Mouse (Mus musculus) limb, embryonic 12.5 days (tissue): ENCODE results near the gene Card11. TPM values are rescaled to one million over a fixed set of nuclear protein-coding genes. Genes with fewer than 3 reads are reported as not detected.

Experiments used
- ATAC-seq: fragments of 200-750 bp; cut with Nextera tagmentation; 2 replicates; pipeline ENCODE4 v1.8.0; 2017; ENCODE audit warnings: low read depth, moderate TSS enrichment; ENCODE audit not compliant: insufficient number of reproducible peaks, insufficient read depth, low FRiP score, low TSS enrichment
- H3K27ac ChIP-seq: fragments of 300-500 bp; sonication (generic); 2 replicates; pipeline ENCODE4 v1.5.1; 2016; ENCODE audit warnings: mild to moderate bottlenecking, moderate library complexity
- H3K27me3 ChIP-seq: fragments of 300-500 bp; sonication (generic); 2 replicates; pipeline ENCODE4 v1.6.1; 2016; ENCODE audit warnings: mild to moderate bottlenecking, moderate library complexity
- H3K36me3 ChIP-seq: fragments of 300-500 bp; sonication (generic); 2 replicates; pipeline ENCODE4 v1.6.1; 2016; ENCODE audit warnings: mild to moderate bottlenecking, moderate library complexity
- H3K4me1 ChIP-seq: fragments of 300-500 bp; sonication (generic); replicated peaks from 2 replicates; pipeline ENCODE4 v1.6.1; 2016
- H3K4me2 ChIP-seq: fragments of 300-500 bp; sonication (generic); 2 replicates; pipeline ENCODE4 v1.6.1; 2016; ENCODE audit warnings: mild to moderate bottlenecking, moderate library complexity
- H3K4me3 ChIP-seq: fragments of 300-500 bp; sonication (generic); replicated peaks from 2 replicates; pipeline ENCODE4 v1.5.1; 2016; ENCODE audit warnings: mild to moderate bottlenecking
- H3K9ac ChIP-seq: fragments of 300-500 bp; sonication (generic); replicated peaks from 2 replicates; pipeline ENCODE4 v1.6.1; 2016; ENCODE audit warnings: mild to moderate bottlenecking, moderate library complexity
- H3K9me3 ChIP-seq: fragments of 300-500 bp; sonication (generic); 2 replicates; pipeline ENCODE4 v1.6.1; 2016; ENCODE audit warnings: mild to moderate bottlenecking, moderate library complexity
- WGBS: fragments of 180-500 bp; shearing (Covaris S2); methylation state at CpG from one replicate; pipeline ENCODE4 v1.1.7; 2016; 5-methylcytosine and 5-hydroxymethylcytosine counted together
- polyA plus RNA-seq: library from polyadenylated mRNA; unstranded; fragments of >200 nt; fragmentation: Nextera tagmentation; extraction: Ambion mirVana; gene quantifications from 2 replicates; pipeline ENCODE4 v1.2.1, GENCODE M21; 2016

Card11 gene
- polyA plus RNA-seq, 1 experiment from 2014 or later = 2.6 TPM

DNA sequence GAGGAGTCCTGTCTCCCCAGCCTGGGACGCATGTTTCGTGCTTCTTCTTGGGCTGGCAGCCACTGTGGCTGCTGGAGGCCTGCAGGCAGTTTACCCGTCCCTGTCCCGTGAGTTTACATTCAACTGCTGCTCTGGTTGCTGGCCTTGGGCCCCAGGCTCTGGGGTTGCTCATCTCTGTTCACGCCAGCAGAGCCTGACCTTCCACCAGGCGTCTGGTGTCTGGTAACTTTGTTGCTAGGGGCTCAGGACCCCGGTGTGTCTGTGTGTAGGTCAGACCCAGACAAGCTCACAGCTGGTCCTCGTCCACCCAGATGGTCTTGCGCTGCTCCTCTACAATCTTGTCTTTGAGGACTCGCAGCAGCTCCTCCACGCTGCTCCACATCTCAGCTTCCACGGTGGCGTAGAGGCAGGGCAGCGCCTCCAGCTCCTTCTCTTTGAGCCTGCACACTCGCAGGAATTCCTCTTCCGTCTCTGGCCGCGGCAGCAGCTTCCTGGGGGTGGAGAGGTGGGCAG, 127.3 kb downstream of the Card11 start:
- Histone ChIP-seq H3K27me3 (no peaks in the 10 kb centered on the region; the same call in 1 of the 2 replicates), H3K36me3 (no peaks in the 10 kb centered on the region), H3K4me1 (peaks cover 41% of the 10 kb centered on the region), H3K4me3 (no peak overlapping the region), H3K9ac (0 out of 2 replicates have a peak overlapping the region, but pooled peaks have one; percentile 19), H3K27ac (peak overlapping the region; percentile 66), H3K4me2 (peak overlapping the region; percentile 46), H3K9me3 (no peaks in the 10 kb centered on the region)
- ATAC-seq = no peak; the same call in 1 of the 2 replicates
- 9% methylated on average over 18 of the region's 18 CpGs for WGBS

DNA sequence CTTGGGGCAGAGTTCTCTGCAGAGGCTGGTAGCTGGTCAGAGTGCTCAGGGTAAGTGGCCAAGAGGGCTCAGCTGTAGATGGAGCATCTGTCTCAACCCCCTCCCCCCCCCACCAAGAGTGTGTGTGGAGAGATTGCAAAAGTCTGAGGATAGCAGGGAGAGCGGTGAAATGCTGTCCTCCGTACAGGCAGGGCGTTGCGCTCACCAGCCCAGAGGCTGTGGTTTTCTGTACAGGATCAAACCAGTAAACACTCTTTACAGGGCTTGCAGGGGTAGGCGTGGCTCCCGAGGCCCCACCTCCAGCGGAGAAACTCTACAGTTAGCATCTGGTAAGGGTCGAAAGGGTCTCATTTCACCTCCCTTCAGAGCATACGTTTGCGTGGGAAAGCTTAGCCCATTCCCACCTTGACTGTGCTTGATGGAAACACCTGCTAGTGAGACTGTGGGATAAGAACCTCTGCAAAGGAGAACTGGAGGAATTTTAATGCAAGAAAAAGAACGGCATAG, 127.8 kb downstream of the Card11 start:
- Histone ChIP-seq H3K4me2 (peak overlapping the region; percentile 46), H3K4me3 (no peak overlapping the region), H3K27me3 (no peaks in the 10 kb centered on the region; the same call in 1 of the 2 replicates), H3K9me3 (no peaks in the 10 kb centered on the region), H3K9ac (no peak overlapping the region), H3K4me1 (peaks cover 41% of the 10 kb centered on the region), H3K27ac (peak overlapping the region; percentile 66), H3K36me3 (no peaks in the 10 kb centered on the region)
- 4% methylated on average over 11 of the region's 11 CpGs for WGBS
- peak; percentile 58; the same call in 1 of the 2 replicates for ATAC-seq

DNA sequence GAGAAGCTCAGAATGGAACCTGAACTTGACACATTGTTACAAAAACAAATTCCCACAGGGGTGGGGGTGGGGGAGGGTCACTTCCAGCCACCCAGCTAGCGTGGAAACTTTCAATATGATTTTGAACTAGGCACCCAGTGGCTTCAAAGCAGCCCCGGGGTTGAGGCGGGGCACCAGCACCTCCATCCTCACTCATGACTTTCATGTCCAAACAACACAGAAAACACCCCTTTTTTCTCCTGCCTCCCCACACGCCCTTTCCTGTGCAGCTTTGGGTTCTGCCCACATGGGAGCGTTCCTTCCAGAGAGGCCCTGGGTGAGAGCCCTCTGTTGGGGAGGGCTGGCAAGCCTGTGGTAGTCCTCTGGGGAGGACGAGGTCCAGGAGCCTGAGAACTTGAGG, 129.1 kb downstream of the Card11 start:
- 56% methylated on average over 6 of the region's 6 CpGs for WGBS
- H3K4me1 ChIP-seq = peaks cover 41% of the 10 kb centered on the region
- H3K9me3 ChIP-seq = no peaks in the 10 kb centered on the region
- no peak overlapping the region for H3K4me3 ChIP-seq
- H3K9ac ChIP-seq = no peak overlapping the region
- H3K27ac ChIP-seq = no peak overlapping the region
- no peaks in the 10 kb centered on the region; the same call in 1 of the 2 replicates for H3K27me3 ChIP-seq
- peak overlapping the region; percentile 46; the same call in 1 of the 2 replicates for H3K4me2 ChIP-seq
- no peaks in the 10 kb centered on the region for H3K36me3 ChIP-seq
- no peak for ATAC-seq

DNA sequence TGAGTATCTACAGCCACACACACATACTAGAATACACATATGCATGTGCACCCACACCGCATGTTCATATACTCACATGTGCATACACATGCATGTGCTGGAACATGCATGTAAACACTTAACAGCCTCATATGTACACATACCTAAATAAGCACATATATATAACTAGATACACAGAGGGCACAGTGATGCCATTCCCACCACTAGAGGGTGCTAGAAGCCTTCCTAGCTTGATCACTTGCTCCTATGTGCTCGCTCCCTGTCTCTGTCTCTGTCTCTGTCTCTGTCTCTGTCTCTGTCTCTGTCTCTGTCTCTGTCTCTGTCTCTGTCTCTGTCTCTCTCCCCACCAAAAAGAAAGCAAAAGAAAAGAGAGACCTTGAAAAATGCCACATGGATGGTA, 131.3 kb downstream of the Card11 start:
- no peak overlapping the region for H3K4me3 ChIP-seq
- H3K4me2 ChIP-seq = no peak overlapping the region
- no peak overlapping the region for H3K27ac ChIP-seq
- no peaks in the 10 kb centered on the region for H3K36me3 ChIP-seq
- no peaks in the 10 kb centered on the region for H3K9me3 ChIP-seq
- no peak for ATAC-seq
- no peak overlapping the region for H3K9ac ChIP-seq
- H3K27me3 ChIP-seq = no peaks in the 10 kb centered on the region; the same call in 1 of the 2 replicates
- H3K4me1 ChIP-seq = peaks cover 41% of the 10 kb centered on the region
- 62% methylated on average over 2 of the region's 2 CpGs for WGBS

DNA sequence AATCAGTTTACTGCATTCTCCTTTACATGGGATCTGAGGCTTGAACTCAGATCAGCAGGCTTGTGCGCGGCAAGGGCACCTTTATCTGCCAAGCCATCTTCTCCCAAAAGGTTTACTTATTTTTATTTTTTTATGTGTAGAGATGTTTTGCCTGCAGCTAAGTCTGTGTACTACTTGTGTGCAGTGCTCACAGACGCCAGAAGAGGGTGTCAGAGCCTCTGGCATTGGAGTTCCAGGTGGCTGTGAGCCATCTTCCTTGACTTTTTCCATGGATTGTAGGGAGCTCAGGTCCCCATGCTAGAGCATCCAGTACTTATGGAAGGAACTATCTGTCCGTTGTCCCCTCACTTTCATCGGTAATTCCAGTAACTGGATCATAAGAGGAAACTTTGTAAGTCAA, 140.7 kb downstream of the Card11 start:
- 79% methylated on average over 5 of the region's 5 CpGs for WGBS
- Histone ChIP-seq H3K4me1 (peaks cover 7% of the 10 kb centered on the region; the same call in 1 of the 2 replicates), H3K27ac (no peak overlapping the region), H3K9me3 (no peaks in the 10 kb centered on the region), H3K4me2 (no peak overlapping the region), H3K9ac (no peak overlapping the region), H3K36me3 (no peaks in the 10 kb centered on the region), H3K27me3 (no peaks in the 10 kb centered on the region), H3K4me3 (no peak overlapping the region)
- no peak for ATAC-seq

DNA sequence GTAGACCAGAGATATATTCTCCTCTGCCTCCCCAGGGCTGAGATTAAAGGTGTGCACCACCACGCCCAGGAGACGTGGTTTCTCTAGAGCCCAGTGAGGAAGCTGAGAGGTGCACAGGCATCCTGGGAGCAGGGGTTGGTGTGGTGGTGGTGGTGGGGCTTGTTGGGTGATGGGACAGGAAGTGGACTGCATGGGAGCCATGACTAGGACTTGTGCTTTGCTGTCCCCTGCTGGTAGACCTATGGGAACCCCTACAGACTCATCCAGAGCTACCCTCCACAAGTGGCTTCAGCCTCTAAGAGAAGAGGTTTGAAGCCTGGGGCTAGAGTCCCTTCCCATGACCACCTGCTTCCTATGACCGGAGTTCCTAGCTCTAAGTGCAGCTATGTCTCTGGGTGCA, 142.0 kb downstream of the Card11 start:
- H3K36me3 ChIP-seq = no peaks in the 10 kb centered on the region
- no peaks in the 10 kb centered on the region for H3K9me3 ChIP-seq
- no peaks in the 10 kb centered on the region for H3K27me3 ChIP-seq
- no peak for ATAC-seq
- H3K27ac ChIP-seq = no peak overlapping the region
- H3K4me2 ChIP-seq = no peak overlapping the region
- H3K4me1 ChIP-seq = peaks cover 7% of the 10 kb centered on the region; the same call in 1 of the 2 replicates
- H3K9ac ChIP-seq = no peak overlapping the region
- no peak overlapping the region for H3K4me3 ChIP-seq
- WGBS = 90% methylated on average over 3 of the region's 3 CpGs

DNA sequence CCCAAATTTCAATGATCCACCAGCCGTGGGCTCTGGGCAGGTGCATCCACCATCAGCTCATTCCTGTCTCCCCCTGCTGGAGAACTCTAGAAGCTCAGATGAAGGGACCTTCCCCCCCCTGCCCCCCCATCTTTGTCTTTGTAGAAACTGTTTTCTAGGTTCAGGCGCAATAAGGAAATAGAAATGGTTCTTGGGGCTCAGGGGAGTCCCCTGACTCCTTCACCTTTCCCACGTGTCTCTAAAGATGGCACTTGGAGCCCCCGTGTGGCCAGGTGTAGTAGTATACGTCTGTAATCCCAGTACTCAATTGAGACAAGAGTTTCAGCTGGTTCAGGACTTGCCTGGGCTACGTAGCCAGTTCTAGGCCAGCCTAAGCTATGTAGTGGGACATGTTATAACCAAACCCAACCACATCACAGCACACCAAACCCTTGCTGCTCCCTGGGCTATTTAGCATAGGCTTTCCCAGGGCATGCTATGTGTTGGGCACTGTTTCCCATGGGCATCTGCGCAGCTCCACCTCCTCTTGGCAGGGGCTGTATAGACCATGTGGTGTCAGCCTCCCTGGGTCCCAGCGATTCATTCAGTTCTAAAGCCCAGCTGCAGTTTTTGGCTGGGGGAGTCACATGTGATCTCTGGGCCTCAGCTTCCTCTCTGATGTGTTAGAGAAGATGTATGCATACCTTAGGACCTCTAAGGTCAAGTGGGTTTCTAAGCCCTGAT, 142.8 kb downstream of the Card11 start:
- no peaks in the 10 kb centered on the region for H3K27me3 ChIP-seq
- no peak overlapping the region for H3K4me2 ChIP-seq
- no peaks in the 10 kb centered on the region for H3K36me3 ChIP-seq
- no peaks in the 10 kb centered on the region for H3K9me3 ChIP-seq
- H3K27ac ChIP-seq = no peak overlapping the region
- no peak overlapping the region for H3K9ac ChIP-seq
- ATAC-seq = no peak
- WGBS = 58% methylated on average over 8 of the region's 8 CpGs
- no peak overlapping the region for H3K4me3 ChIP-seq
- peaks cover 7% of the 10 kb centered on the region; the same call in 1 of the 2 replicates for H3K4me1 ChIP-seq

DNA sequence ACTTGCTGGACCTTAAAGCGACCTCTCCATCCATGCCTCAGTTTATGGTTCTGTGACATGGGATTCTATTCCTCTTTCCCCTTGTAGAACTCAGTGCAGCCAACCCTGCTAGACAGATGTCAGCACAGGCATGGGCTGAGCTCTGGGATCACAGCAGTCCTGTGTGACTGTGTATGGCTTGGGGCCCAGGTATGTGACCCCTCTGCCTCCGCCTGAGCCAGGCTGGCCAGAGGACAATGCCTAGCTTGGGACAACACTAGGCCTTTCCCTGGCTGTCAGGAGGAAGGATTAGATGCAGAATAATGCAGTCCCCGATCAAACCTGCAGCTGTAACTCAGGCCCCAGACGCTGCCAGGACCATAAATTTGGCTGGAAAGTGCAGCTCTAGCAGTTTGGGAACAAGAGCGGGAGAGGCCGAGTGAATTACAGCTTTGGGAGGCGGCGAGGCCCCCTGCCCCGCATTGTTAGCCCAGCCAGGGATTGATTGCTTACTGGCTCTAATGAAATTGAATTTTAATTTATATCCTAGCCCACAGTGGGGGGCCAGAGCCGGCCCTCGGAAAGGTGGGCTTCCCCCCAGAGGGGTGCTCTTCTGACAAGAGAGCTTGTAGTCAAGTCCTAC, 144.4 kb downstream of the Card11 start:
- WGBS = 30% methylated on average over 11 of the region's 11 CpGs
- Histone ChIP-seq H3K36me3 (no peaks in the 10 kb centered on the region), H3K27ac (no peak overlapping the region; the same call in 1 of the 2 replicates), H3K9me3 (0 out of 2 replicates have a peak, but pooled peaks cover 4% of the 10 kb centered on the region), H3K27me3 (no peaks in the 10 kb centered on the region), H3K9ac (no peak overlapping the region), H3K4me2 (no peak overlapping the region), H3K4me1 (peaks cover 7% of the 10 kb centered on the region; the same call in 1 of the 2 replicates), H3K4me3 (no peak overlapping the region)
- ATAC-seq = no peak

DNA sequence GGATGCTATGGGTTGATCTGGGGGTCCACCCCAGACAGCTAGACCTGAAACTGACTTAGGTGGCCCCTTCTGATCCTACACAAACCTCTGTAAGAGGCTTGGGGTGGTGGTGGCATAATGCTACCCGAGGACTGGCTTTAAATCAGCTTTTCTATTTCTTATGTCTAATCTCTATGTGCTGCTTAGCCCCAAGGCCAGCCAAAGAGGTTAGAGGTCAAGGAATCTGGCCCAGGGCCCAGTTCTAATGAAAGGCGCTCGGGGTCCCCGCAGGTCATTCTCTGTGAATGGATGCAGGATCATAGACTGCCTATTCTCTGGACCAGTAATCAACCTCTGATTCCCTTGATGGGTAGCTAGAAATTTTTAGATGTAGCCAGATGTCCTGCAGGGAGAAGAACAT, 145.7 kb downstream of the Card11 start:
- Histone ChIP-seq H3K9me3 (0 out of 2 replicates have a peak, but pooled peaks cover 8% of the 10 kb centered on the region), H3K27ac (no peak overlapping the region), H3K9ac (no peak overlapping the region), H3K4me3 (no peak overlapping the region), H3K36me3 (no peaks in the 10 kb centered on the region), H3K4me1 (peaks cover 7% of the 10 kb centered on the region; the same call in 1 of the 2 replicates), H3K27me3 (no peaks in the 10 kb centered on the region), H3K4me2 (no peak overlapping the region)
- 89% methylated on average over 4 of the region's 4 CpGs for WGBS
- no peak for ATAC-seq

DNA sequence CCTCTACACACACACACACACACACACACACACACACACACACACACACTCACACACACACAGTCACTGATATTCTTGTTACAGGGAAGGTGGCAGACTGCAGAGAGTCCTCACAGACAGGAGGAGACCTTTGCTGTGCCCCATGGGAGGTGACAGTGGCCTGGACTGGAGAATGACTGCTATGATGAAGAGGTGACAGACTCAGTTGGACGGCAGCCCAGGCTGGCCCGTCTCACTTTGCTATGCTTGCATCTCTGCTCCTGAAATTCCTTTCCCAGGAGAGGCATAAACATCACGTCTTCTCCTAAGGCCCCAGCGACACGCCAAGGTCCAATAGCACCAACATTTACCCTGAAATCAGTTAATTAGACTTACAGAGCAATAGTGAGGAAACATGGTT, 146.7 kb downstream of the Card11 start:
- Histone ChIP-seq H3K9me3 (0 out of 2 replicates have a peak, but pooled peaks cover 8% of the 10 kb centered on the region), H3K9ac (no peak overlapping the region), H3K27me3 (no peaks in the 10 kb centered on the region), H3K27ac (no peak overlapping the region), H3K4me1 (peaks cover 7% of the 10 kb centered on the region; the same call in 1 of the 2 replicates), H3K4me2 (no peak overlapping the region), H3K4me3 (no peak overlapping the region), H3K36me3 (no peaks in the 10 kb centered on the region)
- no peak for ATAC-seq
- WGBS = 81% methylated on average over 5 of the region's 5 CpGs

DNA sequence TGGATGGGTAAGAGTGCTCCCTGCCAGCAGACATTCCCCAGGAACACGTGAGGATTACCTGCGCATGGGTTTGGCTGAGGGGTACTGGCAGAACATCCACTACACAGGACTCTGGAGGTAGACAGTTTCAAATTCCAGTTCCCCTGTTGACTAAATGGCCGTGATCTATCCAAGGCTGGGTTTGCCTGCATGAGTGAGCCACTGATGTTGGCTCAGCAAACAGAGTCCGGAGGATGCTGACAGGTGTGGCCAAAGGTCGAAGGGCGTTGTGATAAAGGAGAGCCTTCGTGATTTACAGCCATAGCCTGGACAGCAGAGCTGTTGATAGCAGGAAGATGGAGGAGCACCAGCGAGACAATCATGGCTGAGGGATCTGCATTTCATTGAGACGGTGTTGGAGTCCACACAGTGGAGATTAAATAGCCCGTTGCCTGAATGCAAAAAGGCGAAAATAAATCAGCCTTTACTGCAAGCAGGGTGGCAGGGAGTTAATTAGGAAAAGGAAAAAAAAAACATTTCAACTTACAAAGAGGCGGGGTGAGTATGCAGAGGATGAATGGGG, 147.9 kb downstream of the Card11 start:
- 69% methylated on average over 12 of the region's 12 CpGs for WGBS
- no peak overlapping the region for H3K27ac ChIP-seq
- no peak overlapping the region for H3K4me3 ChIP-seq

More for the DNA sequence above, 147.9 kb downstream of the Card11 start:
- H3K36me3 ChIP-seq = no peaks in the 10 kb centered on the region
- H3K4me2 ChIP-seq = no peak overlapping the region
- 0 out of 2 replicates have a peak, but pooled peaks cover 8% of the 10 kb centered on the region for H3K9me3 ChIP-seq
- H3K9ac ChIP-seq = no peak overlapping the region
- peaks cover 7% of the 10 kb centered on the region; the same call in 1 of the 2 replicates for H3K4me1 ChIP-seq
- ATAC-seq = no peak
- H3K27me3 ChIP-seq = no peaks in the 10 kb centered on the region
